Mouse (Mus musculus): ENCODE results near the gene Fcrl5.
"Not testable (repeated sequence)": the region's sequence is repeated elsewhere in the genome, so short reads cannot be mapped to it uniquely, and the experiment has no call there.

The Fcrl5 gene

DNA sequence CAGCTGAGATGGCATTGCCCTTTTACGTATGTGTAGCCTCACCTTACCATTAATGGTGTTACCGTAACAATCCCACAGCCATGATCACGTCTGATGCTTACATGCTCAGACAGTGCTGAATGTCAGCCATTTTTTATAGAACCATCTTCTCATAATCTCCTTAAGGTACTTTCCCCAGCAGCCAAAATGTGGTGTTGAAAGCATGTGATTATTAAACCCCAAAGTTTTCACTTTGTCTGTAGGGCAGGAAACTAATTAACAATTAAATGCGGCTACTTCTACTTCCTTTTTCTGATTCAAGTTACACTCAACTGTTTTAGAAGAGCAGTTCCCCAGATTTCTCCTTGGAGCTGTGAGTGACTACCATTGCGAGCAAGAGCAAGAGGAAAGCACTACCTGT lies at the start of gene Fcrl5:
TSS of gene Fcrl5 (plus strand) at position 295 of the 400 bp plus-strand sequence.
- DNase-seq: no peak

DNA sequence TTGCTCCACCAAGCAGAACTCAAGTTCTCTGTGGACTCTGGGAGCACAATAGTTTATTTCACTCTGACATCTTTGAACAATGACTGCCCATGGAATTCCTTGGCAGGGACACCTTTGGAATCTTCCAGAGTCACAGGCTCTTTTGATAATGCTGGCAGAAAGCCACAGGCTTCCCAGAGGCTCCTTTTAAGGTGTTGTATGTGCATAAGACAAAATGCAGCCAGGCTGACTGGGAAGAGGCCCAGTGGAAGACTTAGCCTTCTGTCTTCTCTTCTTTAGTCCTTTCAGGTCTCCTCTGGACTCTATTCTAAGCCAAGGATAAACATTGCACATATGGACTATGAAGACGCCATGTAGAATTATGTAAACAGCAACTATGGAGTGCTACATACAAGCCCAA lies 44.6 kb upstream of the Fcrl5 start:
- DNase-seq: no peak

DNA sequence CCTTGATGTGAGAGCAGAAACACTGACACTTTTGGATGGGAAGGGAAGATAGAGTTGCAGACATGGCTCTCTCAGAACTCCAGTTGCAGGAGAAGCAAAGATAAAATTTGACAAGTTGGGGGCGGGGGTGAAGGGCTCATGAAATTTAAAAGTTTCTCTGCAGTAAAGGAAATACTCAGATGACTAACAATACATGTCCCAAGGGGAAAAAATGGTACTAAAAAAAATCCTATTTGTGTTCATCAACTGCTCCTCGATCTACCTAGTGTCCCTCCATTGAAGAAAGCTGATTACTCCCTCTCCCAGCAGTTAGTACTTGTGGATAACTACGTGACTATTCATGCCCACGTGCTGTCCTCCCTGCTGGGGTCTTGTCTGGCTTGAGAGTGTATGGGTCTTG lies 36.8 kb upstream of the Fcrl5 start:
- DNase-seq: no peak

DNA sequence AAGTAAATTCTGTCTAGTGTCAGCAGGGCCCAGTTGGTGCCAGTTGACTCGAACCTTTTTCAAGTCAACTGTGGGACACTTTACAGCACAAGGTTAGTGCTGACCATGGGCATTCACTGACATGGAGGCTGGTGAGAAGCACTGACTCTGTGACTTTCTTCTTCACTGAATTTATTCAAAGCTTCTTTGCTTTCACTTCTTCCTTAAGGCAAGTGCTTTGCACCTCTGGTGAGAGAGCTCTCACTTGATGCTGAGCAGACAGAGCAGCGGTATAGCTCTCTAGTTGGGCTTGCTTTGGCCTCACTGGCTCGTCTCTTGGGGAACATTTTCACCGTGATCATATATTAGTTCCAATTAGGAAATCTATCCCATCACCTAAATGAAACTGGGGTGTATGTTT lies 35.7 kb upstream of the Fcrl5 start:
- no peak for DNase-seq

DNA sequence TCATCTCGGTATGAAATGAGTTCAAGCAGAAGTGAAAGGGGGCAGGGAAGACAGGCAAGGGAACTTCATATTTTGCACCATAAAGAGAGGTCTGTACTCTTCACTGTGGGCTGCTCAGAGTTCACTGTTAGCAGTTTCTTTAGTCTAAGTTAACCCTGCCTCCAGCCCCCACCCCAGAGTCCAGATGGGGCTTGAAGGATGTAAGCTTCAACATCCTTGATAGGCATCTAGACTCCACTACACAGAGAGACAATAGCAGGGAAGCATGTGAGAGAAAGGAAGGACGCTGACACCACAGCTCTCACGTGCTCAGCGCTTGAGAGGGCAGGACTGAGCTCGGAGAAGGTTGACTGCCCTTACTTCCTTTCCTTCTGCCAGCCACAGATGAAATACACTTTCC lies 34.3 kb upstream of the Fcrl5 start:
- DNase-seq: peak; percentile 15 to 35

DNA sequence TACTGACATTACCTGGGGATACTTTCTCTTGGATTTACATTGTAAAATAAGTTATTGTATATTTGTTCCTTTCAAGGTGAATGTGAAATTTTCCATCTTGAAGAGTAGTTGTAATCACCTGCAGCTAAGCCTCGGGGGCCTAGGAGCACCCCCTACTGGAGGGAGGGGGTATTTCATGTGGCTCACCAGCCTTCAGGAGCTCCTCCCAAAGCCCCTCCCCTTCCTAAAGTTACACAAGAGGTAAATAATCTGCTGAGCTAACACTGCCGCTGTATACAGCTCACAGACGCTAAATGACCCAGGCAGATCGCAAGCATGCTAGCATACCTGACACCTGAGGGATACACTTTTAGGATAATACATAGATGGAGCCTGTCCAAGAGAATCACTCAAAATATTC lies 27.4 kb upstream of the Fcrl5 start:
- peak; percentile 12 to 16 for DNase-seq

DNA sequence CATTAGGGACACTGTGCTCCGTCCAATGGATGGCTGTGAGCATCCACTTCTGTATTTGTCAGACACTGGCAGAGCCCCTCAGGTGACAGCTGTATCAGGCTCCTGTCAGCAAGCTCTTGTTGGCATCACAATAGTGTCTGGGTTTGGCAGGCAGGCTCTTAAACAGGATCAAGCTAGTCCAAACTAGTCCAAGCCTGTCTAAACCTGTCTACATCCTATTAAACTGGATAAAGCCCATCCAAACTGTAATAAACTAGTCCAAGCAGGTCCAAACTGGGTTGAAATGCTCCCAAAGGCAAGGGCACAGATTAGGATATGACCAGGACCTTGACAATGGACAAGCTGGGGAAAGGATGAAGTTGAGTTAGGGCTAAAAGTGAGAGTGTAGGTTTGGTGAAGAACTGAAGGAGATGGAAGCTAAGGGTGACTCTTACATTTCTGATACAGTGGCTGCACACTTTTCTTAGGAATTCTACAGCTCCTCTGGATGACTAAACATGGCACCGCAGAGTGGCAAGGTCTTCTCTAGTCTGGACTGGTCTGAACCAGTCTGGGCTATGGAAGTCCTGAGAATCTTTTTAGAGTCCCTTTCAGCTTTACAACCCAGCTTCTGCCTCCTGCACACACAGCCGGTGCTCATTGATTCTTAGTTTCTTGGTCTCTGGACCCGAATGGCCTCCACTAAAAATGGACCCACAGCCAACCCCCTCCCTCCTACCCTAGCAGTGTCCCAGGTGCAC lies 26.2 kb upstream of the Fcrl5 start:
- no peak for DNase-seq

DNA sequence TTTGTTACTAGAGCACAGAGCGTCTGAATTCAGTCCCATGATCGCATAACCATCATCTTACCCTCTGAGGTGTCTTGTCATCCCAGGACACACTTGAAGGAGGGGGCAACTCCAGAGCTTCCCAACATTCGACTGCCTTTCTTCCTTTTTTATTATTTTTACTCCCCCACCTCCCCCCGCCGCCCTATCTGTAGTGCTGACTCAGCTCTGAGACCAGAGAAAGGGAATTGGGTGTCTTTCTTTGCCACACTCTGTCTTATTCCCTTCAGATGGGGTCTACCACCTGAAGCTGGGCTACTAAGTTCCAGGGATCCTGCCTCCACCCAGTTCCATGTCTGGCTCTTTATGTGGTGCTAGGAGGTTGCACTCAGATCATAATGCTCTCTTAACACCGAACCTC lies 25.0 kb upstream of the Fcrl5 start:
- DNase-seq: no peak

DNA sequence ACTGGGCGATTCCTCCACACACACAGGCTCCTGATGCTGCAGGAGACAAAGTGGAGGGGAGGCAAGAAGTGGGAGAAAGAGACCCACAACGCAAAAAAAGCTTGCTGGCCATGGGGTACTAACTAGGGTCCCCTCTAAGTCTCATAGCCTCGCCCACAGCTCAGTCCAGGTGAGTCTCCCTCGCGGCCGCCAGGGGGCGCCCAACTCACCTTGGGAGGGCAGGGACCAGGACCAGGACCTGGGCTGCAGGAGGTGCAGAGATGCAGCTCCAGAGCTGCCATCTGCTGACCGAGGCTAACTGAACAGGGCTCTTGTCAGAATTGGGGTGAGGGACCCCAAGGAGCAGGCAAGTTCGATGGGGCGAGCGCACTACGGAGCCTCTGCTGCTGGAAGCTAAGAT lies 24.4 kb upstream of the Fcrl5 start:
- peak; percentile 20 to 28 for DNase-seq

DNA sequence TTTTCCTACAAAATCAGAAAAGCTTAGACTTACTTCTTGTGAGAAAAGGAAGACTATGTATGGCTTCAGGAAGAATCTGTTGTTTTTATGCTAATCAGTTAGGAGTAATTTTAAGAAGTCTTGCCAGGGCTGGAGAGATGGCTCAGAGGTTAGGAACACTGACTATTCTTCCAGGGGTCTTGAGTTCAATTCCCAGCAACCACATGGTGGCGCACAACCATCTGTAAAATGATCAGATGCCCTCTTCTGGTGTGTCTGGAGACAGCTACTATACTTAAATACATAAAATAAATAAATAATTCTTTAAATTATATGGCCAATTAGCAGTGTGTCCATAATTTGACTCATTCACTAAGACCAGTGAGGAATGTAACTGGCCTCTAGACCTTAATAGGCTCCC lies 14.9 kb upstream of the Fcrl5 start:
- no peak for DNase-seq

DNA sequence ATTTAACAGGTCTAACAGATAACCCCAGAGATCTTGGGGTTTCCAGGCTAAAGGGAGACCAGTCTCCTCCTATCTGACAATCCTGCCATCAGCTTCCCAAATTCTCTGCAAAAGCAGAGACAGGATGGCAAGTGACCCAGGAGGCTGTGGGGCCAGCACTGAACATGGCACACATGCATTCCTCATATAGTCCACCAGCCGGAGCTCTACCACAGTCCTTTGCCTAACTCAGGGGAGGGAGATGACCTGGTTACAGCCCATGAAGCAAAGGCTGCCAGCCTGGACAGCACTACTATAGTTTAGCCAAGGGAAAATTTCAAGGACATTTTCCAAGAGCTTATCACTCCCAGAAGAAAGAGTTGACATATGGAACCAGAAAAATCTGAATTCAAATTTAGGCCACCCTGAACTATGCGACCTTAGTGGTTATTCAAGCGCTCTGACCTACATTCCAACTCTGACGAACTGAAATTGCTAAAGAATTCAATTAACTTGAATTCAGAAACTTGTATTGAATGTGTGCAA lies 13.1 kb upstream of the Fcrl5 start:
- DNase-seq: no peak

DNA sequence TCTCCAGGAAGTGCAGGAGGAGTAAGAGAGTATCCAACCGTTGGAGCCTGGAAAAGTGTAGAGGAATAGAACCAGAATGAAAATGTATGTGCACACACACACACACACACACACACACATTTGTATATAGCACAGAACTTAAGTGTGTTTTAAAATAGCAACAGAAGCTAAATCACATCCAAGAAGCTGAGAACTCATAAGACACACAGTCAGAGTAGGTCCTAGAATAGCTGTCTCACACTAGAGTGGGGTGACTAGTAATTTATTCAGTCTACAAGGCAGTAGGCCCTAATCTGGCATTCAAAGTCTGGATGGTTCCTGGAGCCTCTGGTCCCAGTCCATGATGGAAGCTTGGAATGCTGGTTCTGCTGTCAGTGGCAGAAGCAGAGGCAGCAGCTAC lies 5.0 kb downstream of the Fcrl5 start:
- DNase-seq: no peak

DNA sequence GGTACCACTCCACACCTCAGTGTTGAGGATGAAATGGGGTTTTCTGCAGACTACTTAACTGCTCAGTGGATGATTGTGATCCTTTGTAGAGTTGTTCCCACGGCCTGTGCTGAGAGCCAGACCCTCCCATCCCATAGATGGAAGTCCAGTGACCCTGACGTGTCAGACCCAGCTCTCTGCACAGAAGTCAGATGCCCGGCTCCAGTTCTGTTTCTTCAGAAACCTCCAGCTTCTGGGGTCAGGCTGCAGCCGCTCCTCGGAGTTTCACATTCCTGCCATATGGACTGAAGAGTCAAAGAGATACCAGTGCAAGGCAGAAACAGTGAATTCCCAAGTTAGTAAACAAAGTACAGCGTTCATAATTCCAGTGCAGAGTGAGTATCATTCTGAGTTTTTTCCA lies 8.4 kb downstream of the Fcrl5 start:
- DNase-seq: no peak

DNA sequence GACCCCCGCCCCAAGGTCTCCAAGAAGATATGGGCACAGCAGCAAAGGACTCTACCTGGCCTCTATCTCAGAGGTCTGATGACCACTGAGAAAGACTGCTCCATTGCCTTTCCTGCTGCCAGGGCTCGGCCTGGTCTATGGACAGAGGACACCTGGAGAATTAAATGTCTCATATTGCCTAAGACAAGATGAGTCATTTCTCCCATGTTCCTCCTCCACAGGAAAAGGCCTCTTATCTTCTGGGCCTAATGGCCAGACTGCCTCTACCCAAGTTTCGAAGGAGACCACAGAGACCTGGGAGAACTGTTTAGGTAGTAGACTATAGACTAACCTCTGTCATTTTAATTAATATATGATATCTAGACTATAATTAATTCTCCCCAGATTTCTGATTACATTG lies 29.9 kb downstream of the Fcrl5 start:
- DNase-seq: no peak

DNA sequence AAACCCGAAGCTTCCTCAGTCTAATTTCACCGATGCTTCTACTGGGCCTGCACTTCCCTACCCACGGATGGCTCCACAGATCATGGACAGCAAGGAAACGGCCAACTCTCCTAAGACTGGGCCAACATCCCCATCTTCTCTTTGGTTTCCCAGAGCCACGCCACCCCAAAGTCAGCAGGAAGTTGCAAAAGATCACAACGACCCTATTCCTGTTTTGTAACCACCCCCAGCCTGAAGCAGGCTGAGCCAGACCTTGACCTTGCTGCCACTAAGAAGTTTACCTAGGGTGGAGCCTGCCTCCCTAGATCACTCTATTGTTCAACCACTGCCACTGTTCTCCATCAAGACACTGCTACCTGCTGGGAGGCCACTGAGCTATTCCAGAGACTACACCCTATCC lies 31.4 kb downstream of the Fcrl5 start:
- DNase-seq: no peak

DNA sequence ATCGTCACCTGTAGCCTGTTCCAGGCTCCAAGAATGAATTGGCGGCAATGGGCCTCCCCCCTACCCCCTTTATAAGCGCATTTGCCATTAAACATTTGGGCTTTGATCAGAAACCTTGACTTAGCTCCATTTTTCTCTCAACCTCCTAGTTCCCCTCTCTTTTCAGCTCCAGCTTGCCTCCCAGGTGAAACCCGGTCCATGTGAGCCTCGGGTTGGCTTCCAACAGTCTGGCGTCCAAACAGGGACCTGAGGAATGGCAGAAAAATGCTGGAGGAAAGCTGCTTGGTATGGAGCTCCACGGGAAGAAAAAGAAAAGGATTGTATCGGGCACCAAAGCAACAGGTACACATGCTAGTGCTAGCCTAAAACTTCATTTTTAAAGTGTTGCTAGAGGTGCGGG lies 31.8 kb downstream of the Fcrl5 start:
- DNase-seq: no peak

DNA sequence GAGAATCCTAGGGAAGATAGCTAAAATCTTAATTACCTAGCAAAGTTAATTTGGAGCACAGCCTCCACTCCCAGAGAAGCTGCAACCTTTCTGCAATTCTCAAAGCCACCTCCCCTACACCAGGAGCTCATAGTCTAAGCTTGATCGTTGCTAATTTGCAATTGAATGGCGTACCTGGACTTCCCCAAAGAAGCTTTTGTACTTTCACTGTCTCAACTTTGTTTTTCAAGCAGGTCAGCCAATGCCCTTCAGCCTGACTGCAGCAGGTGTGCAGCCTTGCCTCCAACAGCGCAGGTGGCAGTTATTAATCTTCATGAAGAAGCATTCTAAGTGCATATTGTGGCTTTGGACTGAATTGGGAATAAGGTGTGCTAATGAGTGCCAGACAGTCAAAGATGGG lies 42.4 kb downstream of the Fcrl5 start:
- not testable (repeated sequence) for DNase-seq

DNA sequence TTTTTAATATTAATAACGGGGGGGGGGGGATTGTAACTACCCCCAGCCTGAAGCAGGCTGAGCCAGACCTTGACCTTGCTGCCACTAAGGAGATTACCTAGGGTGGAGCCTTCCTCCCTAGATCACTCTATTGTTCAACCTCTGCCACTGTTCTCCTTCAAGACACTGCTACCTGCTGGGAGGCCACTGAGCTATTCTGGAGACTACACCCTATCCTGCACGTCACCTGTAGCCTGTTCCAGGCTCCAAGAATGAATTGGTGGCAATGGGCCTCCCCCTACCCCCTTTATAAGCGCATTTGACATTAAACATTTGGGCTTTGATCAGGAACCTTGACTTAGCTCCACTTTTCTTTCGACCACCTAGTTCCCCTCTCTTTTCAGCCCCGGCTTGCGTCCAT lies 43.0 kb downstream of the Fcrl5 start:
- DNase-seq: not testable (repeated sequence)

DNA sequence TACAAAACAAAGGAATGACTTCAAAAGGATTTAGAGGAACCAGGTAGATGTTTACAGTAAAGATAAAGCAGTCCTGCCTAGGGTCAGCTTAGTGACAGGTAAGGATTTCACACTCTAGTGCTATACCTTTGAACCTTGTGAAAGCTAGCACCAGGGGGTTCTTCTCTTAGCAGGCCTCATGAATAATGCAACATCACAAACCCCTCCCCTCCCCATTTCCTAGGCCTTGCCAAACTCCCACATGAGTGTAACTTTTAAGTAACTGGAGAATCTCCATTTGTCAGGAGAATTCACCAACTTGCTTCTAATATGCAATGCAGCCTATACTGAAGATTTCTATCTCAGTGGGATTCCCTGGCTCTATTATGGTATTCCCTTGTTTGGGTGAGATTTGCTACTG lies 43.7 kb downstream of the Fcrl5 start:
- not testable (repeated sequence) for DNase-seq

DNA sequence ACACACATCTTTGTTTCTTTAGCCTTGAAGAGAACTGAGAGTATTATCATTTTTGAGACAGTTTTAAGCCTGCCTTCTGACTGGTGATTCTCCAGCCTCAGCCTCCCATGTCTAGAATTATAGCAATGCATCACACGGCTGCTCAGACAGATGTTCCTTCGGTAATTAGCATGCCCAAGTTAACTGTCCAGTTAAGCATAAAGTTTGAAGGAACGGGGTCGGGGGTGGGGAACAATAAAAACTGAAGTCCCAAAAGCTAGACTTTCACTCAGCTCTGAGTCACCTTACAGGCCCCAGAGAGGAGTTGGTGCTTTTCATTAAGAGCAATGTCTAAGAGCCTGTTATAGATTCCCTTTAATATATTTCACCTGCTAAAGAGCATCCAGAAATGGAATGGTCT lies 51.8 kb downstream of the Fcrl5 start:
- no peak for DNase-seq

DNA sequence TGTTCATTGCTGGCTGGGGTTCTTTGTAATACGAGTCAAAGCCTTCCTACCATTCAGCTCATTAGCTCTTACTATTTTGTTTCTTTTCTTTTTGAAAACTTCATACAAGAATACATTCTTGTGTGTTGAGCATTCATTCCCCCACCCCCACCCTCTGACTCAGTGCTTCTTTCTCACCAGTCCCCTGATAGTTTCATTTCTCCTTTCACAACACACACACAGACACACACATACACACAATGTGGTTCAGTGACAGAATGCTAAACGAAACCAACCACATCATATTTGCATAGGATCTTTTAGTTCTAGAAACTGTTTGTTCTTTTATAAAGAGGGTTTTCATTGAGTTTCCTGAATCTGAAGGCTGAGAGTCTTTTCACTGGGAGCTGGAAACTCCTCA lies 52.3 kb downstream of the Fcrl5 start:
- DNase-seq: no peak

DNA sequence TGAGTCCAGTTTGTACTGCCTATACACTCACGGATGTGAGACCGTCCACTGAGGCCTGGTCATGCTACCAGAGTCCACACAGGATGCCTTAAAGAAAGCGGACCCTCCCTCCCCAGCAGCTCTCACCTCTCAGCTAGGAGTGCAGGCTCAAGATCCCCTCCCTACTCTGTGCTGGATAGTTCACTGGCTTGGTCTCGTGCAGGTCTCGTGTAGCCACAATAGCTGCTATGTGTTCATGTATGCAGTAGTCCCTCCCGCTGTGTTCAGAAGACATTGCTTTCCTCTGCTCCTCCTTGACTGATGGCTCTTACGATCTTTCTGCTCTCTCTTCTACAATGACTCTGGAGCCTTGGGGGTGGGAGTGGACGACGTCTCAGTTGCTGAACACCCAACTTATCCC lies 62.7 kb downstream of the Fcrl5 start:
- DNase-seq: no peak

DNA sequence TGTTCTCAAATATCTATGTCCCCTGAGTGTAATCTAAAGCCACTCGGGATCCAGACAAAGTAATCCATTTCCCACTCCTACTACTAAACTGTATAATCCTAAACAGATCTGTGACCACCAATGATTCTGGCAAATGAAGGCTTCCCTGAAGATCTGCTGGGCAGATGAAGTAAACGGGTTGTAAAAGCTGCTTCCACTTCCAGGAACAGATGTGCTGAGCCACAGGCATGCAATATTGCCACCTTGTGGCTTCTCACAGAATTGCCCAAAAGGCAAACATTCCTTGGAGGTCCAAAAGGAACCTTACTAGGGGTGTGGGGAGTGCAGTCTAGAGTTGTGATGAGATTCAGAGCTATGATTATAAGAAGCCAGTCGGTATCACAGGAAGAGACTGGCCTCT lies 63.5 kb downstream of the Fcrl5 start:
- DNase-seq: peak; percentile 29 to 45

DNA sequence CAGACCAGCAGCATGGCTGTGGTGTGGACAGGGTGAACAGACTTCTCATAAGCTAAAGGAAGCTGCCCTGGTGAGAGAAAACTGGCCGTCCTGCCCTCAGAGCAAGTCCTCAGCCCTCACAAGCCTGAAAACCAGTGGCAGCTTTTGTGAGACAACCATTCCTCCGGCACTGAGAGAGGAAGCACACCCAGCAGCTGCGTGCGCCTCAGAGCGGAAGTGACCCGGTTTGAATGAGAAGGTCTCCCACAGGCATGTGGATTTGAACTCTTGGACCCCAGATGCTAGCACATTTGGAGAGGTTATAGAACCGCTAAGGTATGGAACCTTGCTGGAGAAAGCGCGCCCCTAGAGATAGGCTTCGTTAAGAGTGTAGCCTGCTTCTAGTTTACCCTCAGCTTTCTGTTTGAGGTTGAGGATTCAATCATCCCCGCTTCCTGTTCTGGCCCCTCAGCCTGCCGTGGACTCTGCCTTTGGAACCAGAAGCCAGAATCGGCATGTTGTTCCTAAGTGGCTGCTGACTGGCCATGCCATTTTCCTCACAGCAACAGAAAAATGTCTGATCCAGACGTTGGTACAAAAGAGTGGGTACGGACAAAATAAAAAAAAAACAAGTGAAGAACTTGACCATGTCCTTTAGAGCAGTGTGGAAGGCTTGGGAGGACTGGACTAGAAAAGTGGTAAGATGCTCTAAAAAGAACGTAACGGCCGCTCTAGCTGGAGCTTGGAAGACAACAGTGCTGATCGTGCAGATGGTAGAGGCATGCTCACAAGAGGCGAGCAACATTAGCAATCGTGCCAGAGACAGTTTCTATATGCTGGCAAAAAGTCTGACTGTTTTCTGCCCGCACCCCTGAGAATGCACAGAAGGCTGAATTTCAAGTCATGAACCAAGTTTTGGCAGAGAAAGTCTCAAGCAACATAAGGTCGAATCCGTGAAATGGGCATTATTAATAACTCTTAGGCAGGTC lies 64.8 kb downstream of the Fcrl5 start:
- DNase-seq: peak; percentile 42 to 52

Data from thymus, adult 18-20 months (tissue).